Mouse (Mus musculus) cerebellum, adult 9-11 months (tissue): ENCODE measurements around the gene Col9a2.

Experiments used
- DNase-seq: peaks from one replicate; pipeline ENCODE4 v3.0.0; 2022

Col9a2 gene

DNA sequence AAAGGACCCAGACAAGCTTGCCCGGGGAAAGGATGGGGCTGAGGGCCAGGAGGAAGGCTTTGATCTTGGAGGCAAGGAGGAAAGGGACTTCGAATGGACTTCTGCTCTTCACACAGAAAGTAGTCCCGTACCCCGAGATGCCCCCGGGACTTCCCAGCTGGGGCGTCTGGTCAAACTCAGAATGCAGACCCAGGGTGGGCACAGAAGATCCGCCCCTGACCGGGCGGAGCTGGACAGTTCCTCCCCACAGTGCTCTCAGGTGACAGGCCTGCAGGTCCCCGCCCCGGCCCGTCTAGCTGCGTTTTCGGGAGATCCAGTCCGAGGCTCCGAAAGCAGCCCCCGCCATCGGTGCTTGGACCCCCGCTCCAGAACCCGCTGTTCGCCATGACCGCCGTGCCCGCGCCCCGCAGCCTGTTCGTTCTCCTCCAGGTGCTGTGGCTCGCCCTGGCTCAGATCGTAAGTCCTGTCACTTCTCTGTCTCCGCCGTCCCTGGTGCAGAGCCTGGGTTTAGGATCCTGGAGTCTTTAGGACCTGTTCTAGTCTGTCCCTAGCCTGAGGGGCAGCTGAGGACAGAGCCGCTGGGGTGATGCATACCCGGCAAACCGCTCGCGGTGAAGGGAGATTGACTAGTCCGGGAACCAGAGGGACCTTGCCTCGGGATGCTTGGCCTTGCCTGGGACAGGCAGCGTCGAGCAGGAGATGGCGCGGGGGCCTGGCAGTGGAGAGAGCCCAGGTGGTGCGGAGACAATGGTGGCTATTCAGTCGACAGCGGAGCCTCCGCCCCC, at the start of gene Col9a2:
Gene Col9a2, plus strand, starts transcription at position 55 of the 785 bp plus-strand sequence.
- DNase-seq = no peak

DNA sequence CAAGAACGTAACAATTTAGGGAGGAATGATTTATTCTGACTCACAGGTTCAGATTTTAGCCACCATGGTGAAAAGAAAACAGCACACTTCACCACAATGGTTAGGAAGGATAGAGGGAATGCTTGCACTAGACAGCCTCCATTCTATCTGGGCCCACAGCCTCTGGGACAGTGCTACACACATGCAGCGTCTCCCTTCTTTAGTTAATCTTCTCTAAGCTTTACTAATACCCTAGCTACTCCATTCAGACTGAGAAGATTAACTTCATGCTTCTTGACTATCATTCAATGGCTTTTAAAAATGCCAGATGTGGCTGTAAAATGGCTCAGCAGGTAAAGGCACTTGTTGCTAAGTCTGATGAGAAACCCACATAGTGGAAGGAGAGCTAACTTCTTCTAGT, 46.9 kb upstream of the Col9a2 start:
- no peak for DNase-seq

DNA sequence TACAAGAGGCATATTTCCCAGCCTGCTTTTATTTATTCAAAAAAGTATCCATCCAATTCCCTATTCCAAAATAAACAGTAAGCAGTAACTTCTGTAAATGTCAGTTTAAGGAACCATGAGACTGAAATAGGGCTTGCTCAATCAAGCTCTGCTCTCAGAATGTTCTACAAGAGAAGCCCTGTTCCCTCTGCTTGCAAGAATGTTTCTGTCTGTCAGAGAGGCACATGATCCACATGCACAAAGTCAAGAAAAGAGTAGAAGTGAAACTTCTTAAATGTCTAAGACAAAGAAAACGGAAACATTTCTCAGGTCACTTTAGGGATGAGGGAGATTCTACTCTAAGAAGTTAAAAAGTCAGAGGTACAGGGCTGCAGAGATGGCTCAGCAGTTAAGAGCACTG, 46.2 kb upstream of the Col9a2 start:
- no peak for DNase-seq

DNA sequence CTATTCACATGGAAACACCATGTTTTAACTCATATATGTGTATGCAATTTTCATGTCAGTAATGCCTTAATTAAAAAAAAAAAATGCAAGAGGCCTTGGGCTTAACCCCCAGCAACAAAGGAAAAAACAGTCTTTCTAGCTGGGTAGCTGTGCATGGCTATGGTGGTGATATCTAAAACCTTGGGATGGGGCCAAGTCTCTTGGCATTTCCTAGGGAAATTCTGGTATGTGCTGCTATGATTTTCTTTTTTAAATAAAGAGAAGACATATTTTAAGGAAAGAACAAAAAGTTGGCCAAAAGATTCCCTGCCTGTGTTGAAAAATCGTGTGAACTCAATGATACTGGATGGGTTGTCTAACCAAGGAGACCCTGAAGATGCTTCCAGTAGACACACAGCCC, 43.3 kb upstream of the Col9a2 start:
- DNase-seq = no peak

DNA sequence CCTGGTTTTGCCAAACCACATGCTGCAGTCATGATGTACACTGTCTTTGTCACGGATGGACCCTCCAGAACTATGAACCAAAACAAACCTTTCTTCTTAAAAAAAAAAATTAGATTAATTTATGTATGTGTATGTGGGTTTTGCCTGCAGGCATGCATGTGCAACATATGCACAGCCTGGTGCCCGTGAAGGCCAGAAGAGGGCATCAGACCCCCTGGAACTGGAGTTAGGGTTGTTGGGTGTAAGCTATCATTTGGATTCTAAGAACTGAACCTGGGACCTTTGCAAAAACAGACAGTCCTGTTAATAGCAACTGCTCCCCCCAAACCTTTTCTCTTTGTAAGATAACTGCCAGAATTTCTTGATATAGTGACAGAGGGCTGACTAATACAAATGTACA, 38.1 kb upstream of the Col9a2 start:
- no peak for DNase-seq

DNA sequence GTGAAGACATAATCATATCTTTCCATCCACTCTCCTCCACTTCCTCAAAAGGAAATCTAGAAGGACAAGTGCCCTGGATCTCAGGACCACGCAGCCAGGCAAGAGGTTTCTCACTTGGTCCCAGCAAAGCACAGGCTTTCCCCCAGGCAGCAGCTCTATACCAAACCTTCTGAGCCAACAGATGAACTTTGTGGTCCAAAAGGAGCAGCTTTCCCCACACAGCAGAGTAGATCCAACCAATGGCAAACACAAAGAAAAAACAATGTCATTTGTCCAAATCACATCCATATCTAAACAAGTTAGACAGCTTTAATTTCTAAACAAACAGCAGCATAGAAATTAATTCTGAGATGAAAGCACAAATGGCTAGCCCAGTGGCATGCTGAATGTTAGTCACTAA, 37.5 kb upstream of the Col9a2 start:
- DNase-seq = no peak

DNA sequence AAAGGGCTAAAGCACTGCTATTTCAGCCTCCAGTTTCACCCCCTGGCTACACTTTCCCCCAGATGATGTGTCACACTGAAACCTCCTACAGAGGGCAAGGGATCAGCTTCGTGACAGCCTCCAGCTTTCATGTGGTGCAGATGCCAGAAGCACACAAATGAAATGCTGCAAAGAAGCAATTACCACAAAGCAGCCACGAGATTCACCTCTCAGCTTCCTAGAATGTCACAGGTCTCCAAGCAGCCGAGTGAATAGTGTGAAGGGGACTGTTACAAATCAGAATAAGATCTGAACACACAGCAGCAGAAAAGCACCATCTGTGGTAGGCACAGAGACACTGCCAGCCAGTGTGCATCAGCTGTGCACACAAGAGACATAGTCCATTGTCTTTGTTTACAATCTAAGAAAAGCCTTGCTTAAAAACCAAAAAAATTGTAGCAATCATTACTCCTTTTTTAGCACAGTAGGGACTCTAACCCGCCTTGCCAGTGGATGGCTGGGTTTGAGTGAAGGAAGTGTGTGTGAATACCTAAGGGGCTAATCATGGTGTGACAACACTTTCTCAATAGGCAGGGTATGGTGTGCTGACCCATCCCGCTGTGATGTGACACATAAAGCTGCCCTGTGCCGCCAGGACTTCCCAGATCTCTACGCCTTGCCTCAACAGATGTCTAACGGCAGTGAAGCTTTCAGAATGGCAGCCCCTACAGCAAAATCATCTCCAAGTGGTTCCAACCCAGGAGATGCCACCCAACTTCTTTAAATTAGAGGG, 36.6 kb upstream of the Col9a2 start:
- peak; percentile 55 for DNase-seq

DNA sequence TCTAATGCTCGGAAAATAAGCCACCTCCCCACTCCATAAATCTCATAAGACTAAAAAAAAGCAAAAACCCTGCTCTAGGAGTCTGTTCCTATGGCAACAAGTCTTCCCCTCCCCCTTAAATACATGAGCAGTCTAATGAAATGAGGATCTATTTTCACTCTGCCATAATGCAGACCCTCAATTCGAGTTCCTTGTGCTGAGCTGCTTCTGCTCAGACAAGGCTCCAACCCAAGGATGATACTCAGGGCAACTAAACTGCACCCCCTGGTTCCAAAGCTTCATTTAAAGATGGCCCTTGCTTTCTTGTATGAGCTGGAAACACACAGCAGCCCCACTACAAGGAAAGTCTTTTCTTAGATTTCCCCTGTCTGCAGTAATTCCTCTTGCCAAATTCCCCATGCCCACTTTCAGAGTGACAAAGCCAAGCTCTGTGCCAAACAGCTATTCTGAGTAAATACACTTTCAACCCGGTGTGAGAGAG, 35.5 kb upstream of the Col9a2 start:
- no peak for DNase-seq

DNA sequence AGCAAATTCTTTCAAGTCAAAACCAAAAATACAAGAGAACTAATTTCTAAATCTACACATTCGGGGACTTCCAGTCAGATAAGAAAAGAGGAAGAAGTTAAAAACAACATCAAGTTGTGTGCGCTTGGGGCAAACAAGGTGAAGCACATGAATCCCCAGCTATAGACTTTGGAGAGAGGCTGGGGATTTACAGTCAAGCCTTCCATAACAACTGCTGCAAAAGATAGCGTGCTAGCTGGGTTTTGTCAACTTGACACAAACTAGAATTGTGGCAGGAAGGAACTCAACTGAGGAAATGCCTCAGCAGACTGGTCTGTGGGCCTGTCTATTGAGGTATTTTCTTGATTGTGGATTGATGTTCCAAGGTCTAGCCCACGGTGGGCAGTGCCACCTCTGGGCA, 34.5 kb upstream of the Col9a2 start:
- DNase-seq = no peak

DNA sequence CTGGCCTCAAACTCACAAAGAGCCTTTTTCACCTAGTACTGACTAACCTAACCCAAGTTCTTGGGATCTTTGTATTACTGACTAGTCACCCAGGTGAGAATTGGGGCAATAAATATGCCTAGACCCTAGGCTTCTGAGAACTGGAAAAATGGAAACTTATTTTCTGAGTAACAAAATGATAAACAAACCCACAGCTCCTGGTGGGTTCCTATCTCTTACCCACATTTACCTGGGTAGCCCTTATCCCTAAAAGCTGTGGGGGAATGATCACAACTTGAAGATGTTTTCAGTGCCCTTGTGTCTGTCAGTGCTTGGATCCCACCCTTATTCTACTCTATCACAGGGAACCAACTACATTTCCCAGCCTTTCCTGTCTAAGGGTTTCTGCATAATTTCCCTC, 32.2 kb upstream of the Col9a2 start:
- DNase-seq = no peak

DNA sequence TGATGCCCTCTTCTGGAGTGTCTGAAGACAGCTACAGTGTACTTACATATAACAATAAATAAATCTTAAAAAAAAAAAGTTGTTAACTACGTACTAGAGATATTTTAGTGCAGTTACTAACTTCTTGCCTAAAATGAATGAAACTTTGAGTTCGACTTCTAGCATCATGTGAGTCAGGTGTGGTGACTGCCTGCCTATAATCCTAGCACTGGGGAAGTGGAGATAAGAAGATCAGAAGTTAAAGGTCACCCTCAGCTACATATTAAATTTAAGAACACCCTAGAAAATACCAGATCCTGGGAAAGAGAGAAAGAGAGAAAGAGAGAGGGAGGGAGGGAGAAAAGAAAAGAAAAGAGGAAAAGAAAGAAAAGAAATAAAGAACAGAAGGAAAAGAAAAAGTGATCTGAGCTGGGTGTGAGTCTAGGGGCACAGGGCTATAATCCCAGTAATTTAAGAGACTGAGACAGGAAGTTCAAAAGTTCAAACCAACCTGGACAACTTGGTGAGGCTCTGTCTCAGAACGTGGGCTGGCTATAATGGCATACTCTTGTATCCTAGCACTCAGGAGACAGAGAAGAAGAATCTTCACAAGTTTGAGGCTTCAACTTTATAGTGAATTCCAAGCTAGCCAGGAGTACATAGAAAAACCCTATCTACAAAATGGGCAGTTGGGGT, 31.0 kb upstream of the Col9a2 start:
- no peak for DNase-seq

DNA sequence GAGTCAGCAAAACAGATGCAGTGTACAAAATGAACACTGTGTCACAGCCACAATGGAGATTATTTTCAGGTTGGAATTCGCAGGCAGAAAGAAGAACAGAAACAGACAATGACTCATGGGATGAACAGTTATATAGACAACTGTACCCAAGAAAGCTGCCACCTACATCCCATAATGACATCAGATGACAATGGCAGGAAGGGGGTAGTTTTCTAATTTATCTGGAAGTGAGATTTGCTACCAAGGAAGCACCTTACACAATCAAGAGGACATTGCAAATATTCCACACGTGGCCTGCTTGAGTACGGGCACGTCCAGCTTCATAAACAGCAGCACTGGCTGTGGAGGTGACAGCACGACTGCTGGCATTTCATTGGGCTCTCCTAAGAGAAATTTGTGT, 30.0 kb upstream of the Col9a2 start:
- DNase-seq = no peak

DNA sequence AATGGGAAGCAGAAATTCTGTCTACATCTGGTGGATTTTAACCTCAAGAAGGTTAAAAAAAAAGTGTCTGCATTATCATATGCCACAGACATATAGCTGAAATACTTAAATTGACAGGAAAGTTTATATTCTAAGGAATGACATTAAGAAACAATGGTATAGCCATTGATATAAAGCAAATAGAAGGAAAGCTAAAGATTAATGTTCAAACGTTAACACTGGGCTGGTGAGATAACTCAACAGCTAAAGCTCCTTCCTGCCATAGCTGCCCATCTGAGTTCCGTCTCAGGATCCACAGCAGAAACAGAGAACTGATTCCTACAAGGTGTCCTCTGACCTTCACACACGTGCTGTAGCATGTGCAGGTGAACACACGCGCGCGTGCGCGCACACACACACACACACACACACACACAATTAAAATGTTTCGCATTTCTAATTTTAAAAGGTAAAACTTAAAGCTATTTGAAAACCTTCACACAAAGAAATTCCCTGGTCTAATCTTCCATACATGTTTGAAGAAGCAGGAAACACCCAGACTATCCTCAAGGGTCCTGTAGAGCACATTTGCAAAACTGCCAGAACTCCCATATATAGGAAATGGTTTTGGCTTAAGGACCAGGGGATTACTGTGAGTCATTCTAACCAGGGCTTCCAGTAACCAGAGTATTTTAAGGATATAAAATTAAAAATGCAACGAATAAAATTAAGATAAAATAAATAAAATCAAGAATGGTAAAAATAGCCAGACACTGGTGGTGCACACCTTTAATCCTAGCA, 28.2 kb upstream of the Col9a2 start:
- DNase-seq = no peak

DNA sequence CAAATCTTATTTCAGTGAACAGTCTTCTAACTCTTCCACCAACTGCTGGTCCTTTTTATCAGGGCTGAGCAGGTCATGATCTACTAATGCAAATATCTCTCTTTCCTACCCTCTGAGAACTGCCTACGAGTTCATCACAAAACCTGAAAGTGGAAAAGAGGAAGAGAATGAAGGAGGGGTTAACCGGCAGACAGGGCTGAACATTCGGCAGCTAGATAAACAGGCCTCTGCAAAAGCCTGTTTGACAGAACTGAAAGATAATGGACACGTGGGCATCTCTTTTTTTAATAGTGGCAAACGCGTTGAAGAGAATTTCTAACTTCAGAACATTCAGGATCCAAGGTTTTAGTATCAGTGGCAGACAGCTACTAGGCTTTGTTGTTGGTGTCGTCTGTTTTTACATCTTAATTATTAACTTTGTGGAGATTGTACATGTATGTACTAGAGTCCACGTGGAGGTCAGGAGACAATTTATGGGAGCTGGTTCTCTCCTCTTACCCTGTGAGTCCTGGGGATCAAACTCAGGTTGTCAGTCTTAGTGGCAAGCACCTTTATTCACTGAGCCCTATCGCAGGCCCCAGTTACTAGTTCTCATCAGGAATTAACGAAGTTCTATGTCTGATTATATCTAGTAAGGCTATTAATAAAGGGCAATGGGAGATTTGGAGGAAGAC, 24.5 kb upstream of the Col9a2 start:
- DNase-seq = no peak

DNA sequence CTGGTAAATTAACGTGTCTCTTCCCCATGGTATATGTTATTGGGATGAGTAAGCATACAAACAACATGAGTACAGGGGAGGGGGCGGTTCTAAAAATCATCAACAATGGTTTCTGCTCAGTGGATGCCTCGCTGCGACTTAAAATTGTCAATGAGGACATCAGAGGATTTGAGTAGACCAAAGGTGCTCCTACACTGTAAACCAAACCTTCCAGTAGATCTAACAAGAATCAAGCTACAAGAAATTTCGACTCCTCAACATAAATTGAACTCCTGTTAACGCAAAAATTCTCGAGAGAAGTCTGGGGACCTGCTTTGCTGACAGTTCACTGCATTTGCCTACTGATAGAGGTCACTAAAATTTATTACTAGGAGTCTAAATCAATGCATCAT, 23.9 kb upstream of the Col9a2 start:
- no peak for DNase-seq

DNA sequence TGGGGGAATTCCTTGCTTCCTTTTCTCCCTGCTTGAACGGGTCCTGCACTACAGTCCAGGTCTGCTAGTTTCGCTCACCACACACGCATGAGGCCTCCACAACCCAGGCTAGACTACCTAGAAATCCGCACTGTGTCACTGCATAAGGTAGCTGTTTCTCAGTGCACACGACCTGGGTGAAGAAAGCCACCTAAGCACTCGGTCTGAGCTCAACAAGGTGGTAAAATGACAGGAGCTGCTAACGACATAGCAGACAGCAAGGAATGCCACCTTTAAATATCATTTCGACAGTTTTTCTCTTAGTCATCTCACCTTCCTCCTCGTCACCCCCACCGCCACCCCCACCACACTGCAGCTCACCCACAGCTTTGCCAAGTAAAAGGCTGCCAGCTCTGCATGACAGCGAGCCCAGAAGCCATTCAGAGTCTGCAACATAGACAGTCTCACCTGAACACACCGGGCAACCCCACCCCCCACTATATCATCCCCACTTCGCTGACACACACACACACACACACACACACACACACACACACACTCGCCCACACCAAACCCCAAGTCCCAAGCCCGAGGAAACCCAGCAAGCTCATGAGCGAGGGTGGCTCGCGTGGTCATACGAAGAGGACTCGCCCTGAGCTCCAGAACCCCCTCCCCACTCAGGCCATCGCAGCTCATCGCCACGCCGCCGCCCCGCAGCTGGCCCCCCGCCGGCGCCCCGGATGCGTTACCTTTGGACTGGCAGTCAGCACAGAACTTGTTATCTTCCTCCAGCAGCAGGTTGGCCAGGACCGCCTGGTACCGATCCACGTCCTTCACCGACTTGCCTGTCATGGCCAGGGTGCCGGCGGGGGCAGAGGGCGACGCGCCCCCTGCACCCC, 22.9 kb upstream of the Col9a2 start:
- peak; percentile 82 for DNase-seq

DNA sequence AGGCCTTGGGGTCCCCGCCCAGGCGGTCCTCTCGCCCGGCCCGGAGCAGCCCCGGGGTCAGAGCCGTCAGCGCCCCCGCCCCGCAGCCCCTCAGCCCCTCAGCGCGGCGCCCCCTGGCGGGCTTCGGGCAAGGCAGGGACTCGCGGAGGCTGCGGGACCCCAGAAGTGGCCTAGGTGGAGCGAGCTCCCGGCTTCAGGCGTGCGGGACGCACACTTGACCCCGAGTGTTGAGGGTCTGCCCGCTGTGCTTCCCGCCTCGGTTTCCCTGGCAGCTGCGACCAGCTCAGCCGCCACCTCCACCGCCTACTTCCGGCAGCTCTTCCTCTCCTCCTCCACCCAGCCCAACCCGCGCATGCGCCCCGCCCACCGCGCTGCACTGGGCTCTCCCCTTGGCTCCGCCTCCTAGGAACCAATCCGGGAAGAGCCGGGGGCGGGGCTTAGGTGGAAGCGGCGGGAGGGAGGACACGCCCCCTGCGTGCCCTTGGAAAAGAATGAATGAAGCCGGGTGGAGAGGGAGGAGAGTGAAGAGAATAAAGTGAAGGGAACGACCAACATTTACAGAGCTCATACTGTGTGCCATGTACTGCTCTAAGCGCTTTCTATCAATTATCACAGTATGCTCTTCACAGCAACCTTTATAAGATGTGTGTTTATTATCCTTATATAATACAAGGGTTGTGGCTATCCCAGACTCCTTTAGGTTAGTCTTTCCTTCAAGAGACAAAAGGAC, 22.1 kb upstream of the Col9a2 start, which contains the start of gene Smap2:
Gene Smap2, minus strand, starts transcription at position 320 of the 730 bp plus-strand sequence.
- peak; percentile 99 for DNase-seq

DNA sequence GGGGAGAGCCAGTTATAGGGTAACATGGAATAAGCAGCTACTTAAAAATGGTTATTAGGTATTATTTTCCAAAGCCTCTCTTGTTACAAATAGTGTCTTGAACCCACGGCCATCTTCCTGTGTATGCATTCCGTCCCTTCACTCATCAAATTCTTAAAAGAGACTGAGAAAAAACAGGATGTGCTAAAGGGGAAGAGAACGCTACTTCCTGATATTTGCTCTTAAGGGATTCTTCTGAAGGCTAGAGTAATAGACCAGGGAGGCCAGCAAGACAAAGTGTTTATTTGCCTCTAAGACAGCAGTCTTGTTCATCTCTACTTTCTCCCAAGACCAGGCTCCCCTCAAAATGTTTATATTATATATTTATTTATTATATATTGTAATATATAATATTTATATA, 20.9 kb upstream of the Col9a2 start:
- no peak for DNase-seq

DNA sequence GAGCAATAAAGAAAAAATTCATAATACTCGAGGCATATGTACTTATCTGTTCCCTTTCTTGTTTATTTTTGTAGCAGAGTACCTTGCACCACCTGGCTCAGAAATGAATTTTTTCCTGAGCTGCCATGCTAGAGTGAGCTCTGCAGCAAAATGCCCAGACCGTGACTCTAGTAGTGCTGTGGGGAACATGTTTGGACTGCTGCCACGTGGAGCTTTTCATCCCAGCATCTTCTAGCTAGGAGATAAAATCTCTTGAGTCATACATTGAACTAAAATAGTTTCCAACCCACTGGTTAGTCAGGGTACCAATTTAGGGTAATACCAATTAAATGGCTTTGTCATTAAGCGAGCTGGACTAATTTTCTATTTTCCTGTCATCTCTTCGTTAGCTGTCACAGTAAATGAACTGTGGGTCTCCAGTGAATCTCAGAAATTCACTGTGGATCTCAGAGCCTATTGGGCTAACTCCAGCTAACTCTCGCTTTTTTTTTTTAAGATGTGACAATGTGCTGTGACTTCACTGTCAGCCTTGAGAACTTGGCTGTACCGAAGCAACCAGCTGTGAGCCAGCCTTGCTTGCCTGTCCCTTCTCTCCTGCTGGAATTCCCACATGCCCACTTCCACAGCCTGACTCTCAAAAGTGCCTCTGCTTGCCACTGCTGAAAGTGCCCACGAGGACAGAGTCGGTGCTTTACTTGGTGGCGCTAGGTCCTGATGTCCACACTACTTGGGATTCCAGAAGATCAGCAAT, 19.0 kb upstream of the Col9a2 start:
- no peak for DNase-seq

DNA sequence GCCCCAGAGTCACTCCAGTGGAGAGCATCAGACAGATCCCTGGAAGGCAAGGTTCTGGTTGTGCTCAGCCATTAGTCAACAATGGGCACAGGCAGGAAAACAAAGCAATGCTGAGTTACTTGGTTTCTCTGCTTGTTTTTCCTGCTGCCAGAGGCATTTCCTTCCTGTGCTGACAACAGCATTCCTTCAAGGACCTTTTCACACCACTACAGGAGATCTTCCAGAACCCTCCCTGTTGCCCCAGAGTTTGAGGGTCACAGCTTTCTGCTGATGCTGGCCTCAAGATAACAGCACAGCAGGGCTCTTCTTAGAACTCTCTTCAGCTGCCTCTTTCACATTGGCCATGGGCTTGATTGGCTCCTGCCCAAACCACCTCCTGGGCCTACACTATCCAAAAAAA, 17.3 kb upstream of the Col9a2 start:
- DNase-seq = no peak
